Mouse (Mus musculus) retina, embryonic 14.5 days (tissue): ENCODE results near the gene Tcaf1.
A peak's percentile ranks its signal among the peaks of the same experiment; 100 is the strongest.

ENCODE experiments used
- DNase-seq: peaks from one replicate; pipeline ENCODE4 v3.0.0-alpha.2; 2015; ENCODE audit warnings: low spot score

Gene Tcaf1

GRCm38 (mm10) chr6:42709291-42710211, at the start of gene Tcaf1:
Gene Tcaf1 (minus strand): TSS chr6:42710088.
- peak; percentile 91 for DNase-seq

DNA sequence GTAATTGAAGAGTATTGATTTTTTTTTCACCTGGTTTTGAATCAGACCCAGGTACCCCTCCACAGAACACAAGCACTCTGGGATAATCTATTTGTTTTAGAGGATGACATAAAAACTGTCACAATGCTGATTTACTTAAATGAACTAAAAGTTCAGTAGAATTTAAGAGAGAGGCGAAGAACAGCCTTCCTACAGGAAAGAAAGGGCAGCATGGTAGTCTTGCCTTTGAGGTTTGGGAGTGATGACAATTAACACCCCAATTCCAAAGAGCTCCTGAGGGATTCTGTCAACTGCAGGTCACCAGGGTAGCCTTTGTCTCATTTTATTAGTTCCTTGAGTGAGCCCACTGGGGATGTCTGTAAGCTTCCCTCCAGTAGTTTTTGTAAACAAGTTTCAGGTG, 46.2 kb upstream of the Tcaf1 start, which contains the start of gene Olfr38:
Gene Olfr38 (plus strand): TSS at position 301 of the 400 bp plus-strand sequence.
- DNase-seq: no peak

- DNase-seq: no peak
These were observed 38.0 kb upstream of the Tcaf1 start for GRCm38 (mm10) chr6:42747846-42748245.

GRCm38 (mm10) chr6:42742303-42742702, 32.4 kb upstream of the Tcaf1 start:
- DNase-seq: no peak

- no peak for DNase-seq
These were observed 29.2 kb upstream of the Tcaf1 start, which contains the start of gene Olfr453 for GRCm38 (mm10) chr6:42739071-42739470. Gene Olfr453 (plus strand): TSS chr6:42739371.

DNA sequence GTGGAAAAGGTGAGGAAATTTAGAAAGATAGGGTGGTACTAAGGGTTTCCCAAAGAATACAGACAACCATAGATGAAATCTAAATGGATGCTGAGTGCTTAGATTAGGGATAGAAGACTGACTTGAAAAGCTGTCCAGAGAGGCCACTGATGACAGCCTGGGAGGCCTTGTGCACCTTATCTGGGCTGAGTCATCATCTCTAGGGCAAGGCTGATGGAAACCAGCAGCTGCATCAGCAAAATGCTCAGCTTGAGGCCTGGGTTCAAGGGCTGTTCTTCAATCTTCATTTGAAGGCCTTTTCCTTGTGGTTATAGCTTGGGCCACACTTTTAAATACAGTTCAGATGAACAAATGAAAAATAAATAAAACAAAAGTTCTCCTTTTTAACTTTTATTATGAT, 8.1 kb upstream of the Tcaf1 start:
- no peak for DNase-seq

DNA sequence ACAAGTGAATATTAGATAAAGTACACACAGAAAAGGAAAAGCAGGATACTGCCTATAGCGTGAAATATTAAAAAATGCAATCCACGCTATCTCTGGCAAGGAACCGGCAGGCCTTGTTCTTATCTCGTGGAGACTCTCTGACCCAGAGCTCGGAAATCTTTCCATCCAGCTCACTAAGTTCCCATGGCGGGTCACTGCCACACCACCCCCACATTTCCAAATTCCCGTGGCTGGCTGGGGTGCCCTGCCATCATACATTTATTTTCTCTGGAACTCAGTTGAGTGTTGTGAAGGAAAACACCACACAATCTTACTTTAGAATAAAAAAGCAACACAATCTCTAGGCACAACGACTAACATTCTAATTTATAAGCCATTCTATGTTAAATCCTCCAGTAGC, 4.8 kb upstream of the Tcaf1 start:
- DNase-seq: no peak

DNA sequence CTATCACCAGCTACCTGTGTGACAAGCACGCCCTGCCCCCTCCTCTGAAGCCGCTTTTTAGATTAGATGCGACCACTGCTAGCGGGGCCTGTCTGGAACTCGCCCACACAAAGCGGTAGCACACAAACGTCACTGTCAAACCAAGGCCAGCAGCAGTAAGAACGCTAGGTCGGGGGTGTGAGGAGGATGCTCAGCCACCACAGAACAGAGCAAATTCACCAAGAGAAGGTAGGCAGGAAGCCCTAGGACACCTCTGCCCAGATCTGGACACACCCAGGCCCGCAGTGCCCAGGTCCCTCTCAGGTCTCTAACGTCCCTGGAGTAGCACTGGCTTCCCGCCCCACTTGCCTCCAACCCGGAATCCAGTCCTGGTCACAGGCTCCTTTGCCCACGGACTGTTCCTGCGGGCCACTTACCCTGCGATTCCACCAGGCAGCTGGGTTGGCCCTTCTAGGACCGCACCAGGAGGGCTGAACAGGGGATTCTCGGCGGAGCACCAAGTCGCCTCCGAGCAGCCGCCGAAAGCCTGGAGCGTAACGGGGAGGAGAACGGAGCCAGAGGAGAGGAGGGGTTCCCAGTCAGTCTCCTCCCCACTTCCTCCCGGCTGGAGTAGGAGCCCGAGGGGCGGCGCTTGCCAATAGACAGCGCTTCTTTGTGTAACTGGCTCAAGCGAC, 17.2 kb downstream of the Tcaf1 start:
- DNase-seq: peak; percentile 87

DNA sequence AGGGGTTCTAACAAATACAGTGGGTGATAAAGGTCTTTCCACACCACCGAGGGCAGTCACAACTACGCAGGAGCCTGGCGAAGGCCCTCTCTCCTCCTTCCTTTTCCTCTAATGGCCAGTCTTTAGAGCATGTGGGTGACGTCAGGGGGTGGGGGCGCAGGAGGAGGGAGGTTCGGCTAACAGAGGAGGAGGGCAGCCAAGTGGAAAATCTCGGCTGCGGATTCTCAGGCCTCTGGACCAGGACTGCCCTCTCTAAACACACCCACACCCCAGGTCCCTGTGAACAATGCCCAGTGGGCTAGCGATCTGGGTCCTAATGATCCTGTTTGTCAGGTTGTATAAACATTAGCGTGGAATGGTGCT, 17.8 kb downstream of the Tcaf1 start:
- DNase-seq: peak; percentile 92

DNA sequence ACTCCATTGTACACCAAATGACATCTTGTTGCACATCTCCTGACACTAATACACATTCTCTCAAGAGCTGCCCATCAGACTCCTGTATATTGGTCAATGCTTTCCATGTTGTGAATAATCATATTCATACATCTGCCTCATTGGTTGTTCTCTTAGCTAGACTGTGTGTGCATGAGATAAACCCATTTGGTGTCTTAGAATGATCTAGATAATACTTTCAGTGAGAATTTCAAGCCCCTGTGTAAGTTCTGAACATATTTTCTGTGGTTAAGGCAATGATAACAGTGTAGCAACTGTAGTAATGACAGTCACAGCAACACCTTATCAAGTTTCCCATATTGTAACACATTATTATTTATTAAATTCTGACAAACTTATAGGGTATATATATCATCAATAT, 20.1 kb downstream of the Tcaf1 start:
- no peak for DNase-seq

DNA sequence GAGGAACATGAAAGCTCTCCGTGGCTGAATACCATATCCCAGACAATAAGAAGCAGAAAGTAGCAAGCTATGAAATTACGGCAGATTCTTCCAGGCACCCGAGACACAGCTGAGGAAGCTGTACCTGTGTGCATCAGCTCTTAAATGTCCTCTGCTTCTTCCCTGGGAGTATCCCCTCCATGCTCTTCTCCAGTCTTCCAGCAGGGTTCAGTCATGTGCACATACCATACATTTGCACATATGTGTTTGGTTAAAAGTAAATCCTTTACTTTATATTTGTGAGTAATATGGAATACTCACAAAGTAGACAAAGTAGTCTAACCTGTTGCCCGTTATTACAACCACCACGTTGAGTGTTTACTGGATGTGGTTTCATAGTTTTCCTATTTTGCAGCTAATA, 22.0 kb downstream of the Tcaf1 start:
- no peak for DNase-seq

DNA sequence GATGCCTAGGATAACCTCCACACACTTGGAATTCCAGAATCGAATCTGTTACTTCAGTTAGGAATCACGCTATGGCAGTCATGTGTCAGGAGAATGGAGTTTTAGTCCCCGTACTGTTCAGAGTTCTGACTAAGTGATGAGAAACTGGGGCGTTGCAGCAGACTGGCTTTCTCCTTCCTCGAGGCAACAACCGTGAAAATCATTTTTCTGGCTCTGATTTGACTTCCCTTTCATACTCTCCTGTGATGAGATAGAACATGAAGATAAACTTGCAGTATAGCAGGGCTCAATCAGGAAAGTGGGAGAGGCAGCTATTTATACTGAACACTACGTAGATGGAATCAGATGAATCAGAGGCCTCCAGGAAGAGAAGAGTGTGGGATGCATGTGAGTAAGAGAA, 29.8 kb downstream of the Tcaf1 start:
- no peak for DNase-seq

DNA sequence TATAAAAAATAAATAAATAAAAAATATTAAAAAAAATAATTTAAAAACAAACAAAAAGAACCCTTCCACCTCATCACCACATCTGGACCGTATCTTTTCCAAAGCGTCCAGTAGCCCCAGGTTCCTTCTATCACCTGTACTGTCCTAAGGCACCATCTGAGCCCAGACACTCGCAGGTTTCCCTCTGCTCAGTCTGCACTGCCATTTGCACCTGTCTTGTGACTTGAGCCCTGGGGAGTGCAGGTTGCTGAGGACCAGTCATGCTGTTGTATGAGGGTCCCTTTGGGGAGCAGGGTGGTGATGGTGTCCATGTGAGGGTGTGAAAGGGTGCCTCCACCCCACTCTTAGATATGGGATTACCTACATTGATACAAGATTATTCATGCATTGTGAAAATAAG, 33.9 kb downstream of the Tcaf1 start:
- no peak for DNase-seq

- no peak for DNase-seq
These were observed 38.1 kb downstream of the Tcaf1 start for GRCm38 (mm10) chr6:42671767-42672166.

GRCm38 (mm10) chr6:42667722-42668121, 42.2 kb downstream of the Tcaf1 start:
- DNase-seq: no peak

DNA sequence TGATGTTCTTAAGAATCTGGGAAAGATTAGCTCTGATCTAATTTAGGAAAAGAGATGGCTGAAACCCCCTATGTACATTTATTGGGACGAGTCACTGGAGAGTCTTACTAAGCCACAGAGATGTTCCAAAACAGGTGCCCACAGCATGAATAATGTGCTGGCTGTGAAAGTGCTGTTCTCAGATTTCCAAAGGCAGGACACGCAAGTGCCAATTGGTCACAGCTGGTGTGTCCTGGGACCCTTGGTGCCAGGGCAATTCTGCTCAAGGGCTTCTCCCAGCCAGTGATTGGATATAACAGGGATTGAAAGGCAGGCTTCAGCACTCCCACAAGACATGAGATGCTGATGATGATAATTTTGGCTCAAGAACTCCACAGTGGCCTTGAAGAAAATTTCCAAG, 48.1 kb downstream of the Tcaf1 start:
- DNase-seq: no peak

DNA sequence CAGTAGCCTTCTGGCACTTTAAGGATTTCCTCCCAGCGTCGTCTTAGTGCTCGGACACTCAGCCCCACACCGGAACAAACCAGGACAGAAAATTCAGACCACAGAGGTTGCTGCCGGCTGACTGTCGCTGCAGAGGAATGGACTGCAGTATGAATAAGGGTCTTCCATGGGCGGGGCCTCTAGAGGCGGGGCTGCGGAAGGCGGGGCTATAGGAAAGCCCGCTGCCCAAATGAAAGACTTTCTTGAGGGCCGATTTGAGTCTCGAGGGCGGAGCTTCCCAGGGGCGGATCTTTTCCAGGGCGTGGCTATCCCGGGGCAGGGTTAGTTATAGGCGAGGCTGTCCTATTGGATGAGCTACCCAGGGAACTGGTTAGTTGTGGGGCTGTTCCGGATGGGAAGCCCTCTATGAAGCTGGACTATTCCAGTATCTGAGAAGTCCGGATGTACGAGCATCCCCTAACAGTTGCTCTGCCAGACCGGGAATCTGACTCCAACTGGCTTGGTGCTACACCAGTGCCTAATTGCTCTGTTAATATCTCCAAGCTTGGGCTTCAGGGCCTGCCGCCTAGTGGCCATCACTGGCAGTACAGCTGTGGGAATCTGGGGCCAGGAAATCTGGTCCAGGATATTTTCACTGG, 64.9 kb downstream of the Tcaf1 start, which contains the start of gene Tcaf2:
Gene Tcaf2 (minus strand): TSS at position 343 of the 638 bp plus-strand sequence.
- peak; percentile 91 for DNase-seq

GRCm38 (mm10) chr6:42634393-42634792, 75.5 kb downstream of the Tcaf1 start:
- DNase-seq: no peak

DNA sequence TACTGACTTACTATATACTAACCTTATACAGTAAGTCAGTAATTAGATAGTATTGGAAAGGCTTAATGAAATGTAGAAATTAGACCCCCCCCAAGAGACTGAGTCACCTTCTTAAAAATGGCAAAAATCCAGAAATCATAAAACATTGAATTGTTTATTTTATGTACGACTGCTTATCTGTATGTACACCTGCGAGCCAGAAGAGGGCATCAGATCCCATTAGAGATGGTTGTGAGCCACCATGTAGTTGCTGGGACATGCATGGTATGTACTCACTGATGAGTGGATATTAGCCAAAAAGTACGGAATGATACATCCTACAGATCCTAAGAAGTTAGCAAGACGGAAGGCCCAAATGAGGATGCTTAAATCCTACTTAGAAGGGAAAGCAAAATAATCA, 78.5 kb downstream of the Tcaf1 start:
- no peak for DNase-seq
